Mouse (Mus musculus): ENCODE data around the gene Slc22a4.

The Slc22a4 gene

DNA sequence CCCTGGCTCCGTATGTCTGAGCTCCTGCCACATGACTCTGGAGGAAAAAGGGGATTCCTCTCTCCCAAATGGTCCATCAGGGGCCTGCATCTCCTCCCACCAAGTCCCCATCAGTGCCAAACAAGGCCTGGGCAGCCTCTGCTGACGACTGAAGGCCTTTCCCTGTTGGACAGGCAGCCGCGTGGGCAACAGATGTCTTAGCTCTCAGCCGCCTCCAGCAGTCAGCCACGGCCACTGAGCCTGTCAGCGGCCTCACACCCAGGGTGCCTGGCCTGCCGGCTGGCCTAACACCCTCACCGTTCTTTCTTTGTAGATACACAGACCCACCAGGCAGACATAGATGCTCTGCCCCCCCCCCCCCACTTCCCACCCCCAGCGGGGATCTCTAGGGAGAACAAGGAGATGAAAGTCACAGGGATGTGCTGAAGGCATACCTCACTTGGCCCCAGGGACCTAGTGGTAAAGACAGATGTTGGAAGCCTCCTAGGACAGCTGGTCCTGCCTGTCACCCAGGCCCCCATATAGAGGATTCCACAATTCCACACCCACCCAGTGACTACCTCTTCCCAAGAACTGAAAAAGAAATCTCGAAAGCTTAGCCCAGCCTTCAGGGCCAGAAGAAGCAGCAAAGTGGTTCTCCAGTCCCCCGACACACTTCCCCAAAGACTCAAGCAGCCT is 39.6 kb upstream of the Slc22a4 start:
- Histone ChIP-seq H3K9me3 (ENCODE audit: low read length) (peaks cover 18% of the 10 kb centered on the region), H3K27me3 (ENCODE audit: insufficient read depth, low read length) (peaks cover 72% of the 10 kb centered on the region), H3K4me3 (replicated peaks; ENCODE audit: low read length) (no peak overlapping the region), H3K4me1 (replicated peaks; ENCODE audit: low read depth, low read length) (peaks cover 50% of the 10 kb centered on the region), H3K36me3 (ENCODE audit: insufficient read depth, low read length) (no peaks in the 10 kb centered on the region)
- TF ChIP-seq POU5F1 (IDR thresholded peaks at IDR 0.05; ENCODE audit: borderline replicate concordance, low read length) = no peak
- TF ChIP-seq CTCF (conservative IDR thresholded peaks at IDR 0.05; ENCODE audit: low read length) = no peak
- no peak for TF ChIP-seq NANOG (IDR thresholded peaks at IDR 0.05; ENCODE audit: borderline replicate concordance, low read length)

DNA sequence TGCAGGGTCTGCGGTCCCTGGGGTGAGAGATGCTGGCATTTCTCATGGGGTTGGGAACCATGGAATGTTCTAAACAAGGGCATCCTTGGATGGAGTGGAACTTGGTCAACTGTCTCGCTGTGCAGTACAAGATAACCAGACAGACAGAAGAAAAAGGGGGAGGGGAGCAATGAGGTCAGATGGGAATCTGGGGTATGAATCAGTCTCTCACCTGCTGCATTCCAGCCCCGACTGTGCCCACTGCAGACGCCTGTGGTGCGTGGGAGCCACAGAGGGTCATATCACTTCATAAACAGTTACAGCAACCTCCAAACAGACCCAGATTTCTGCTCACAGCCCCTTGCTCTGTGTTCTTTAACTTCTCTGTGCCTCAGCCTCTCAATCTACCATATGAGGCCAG is 38.5 kb upstream of the Slc22a4 start:
- H3K27me3 ChIP-seq (ENCODE audit: insufficient read depth, low read length) = peaks cover 70% of the 10 kb centered on the region
- TF ChIP-seq CTCF (conservative IDR thresholded peaks at IDR 0.05; ENCODE audit: low read length) = no peak
- no peak for TF ChIP-seq POU5F1 (IDR thresholded peaks at IDR 0.05; ENCODE audit: borderline replicate concordance, low read length)
- no peak for TF ChIP-seq NANOG (IDR thresholded peaks at IDR 0.05; ENCODE audit: borderline replicate concordance, low read length)
- H3K4me1 ChIP-seq (replicated peaks; ENCODE audit: low read depth, low read length) = peaks cover 43% of the 10 kb centered on the region
- no peak overlapping the region for H3K4me3 ChIP-seq (replicated peaks; ENCODE audit: low read length)
- no peaks in the 10 kb centered on the region for H3K36me3 ChIP-seq (ENCODE audit: insufficient read depth, low read length)
- H3K9me3 ChIP-seq (ENCODE audit: low read length) = peaks cover 18% of the 10 kb centered on the region

DNA sequence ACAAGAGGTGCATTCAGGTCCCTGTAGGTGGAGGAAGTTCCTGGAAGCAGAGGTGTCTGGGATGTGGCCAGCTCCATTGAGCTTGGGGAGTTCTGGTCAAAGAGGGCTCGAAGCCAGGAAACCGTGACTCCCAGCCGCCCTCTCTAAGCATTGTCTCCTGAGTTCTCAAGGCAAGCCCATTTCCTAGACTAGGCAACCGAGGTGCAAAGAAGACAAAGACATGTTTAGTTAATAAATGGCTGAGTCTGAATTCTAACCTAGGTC is 38.0 kb upstream of the Slc22a4 start:
- peaks cover 64% of the 10 kb centered on the region for H3K27me3 ChIP-seq (ENCODE audit: insufficient read depth, low read length)
- TF ChIP-seq NANOG (IDR thresholded peaks at IDR 0.05; ENCODE audit: borderline replicate concordance, low read length) (no peak), POU5F1 (IDR thresholded peaks at IDR 0.05; ENCODE audit: borderline replicate concordance, low read length) (no peak), CTCF (conservative IDR thresholded peaks at IDR 0.05; ENCODE audit: low read length) (no peak)
- H3K4me1 ChIP-seq (replicated peaks; ENCODE audit: low read depth, low read length) = peaks cover 41% of the 10 kb centered on the region
- H3K9me3 ChIP-seq (ENCODE audit: low read length) = peaks cover 18% of the 10 kb centered on the region
- H3K36me3 ChIP-seq (ENCODE audit: insufficient read depth, low read length) = no peaks in the 10 kb centered on the region
- H3K4me3 ChIP-seq (replicated peaks; ENCODE audit: low read length) = no peak overlapping the region

DNA sequence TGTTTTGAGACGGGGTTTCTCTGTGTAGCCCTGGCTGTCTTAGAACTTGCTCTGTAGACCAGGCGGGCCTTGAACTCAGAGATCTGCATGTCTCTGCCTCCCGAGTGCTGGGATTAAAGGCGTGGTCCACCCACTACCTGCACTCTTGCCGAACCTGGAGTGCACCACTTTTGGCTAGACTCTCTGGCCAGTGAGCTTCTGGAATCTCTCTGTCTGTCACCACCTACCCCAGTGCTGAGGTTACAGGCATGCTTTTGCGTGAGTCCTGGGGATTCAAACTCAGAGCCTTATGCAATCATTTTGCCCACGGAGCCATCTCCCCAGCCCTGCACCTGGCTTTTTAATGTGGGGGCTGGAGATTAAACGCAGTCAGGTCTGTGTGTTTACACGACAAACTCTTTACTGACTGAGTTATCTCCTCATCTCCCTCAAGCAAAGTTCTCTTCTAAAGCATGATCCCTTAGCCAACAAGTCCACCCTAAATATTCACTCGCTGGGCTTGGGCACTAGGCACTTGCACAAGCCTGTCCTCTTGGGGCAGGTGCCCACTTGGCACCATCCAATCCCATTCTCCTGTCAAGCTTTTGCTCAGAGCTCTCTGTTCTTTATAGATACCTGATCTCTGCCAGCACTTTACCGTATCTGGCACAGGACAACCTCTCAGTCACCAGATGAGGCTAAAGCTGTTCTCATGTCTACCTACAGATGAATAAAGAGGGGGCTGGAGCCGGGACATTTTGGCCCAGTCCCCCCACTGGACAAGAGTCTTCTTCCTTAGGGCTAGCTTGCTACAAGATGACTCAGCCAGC is 37.4 kb upstream of the Slc22a4 start:
- Histone ChIP-seq H3K27me3 (ENCODE audit: insufficient read depth, low read length) (peaks cover 59% of the 10 kb centered on the region), H3K4me3 (replicated peaks; ENCODE audit: low read length) (no peak overlapping the region), H3K36me3 (ENCODE audit: insufficient read depth, low read length) (no peaks in the 10 kb centered on the region), H3K9me3 (ENCODE audit: low read length) (peaks cover 18% of the 10 kb centered on the region), H3K4me1 (replicated peaks; ENCODE audit: low read depth, low read length) (peaks cover 46% of the 10 kb centered on the region)
- TF ChIP-seq POU5F1 (IDR thresholded peaks at IDR 0.05; ENCODE audit: borderline replicate concordance, low read length) = no peak
- TF ChIP-seq CTCF (conservative IDR thresholded peaks at IDR 0.05; ENCODE audit: low read length) = no peak

DNA sequence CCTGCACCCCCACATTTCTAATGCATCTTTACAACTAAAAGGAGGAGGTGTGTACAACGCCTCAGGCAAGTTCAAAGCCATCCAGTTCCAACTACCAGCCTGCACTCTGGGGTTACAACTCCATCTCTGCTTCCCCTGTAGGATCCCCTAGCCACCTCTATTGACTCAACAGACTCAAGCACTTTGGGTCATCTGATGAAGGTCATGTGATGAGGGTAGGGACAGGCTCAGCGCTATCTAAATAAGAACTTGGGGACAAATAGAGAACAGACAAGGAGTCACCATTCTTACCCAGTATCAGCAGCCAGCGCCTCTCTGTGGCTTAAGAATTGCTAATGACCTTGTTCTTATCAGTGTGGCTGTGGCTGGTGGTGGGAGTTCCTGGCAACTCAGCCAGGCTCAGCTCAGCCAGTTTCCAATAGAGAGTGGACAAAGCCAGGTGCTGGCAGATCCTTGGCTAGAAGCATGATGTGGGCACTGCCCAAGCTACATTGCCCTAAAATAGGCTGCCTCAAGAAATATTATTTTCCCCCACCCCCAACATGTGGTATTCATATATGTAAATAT is 36.6 kb upstream of the Slc22a4 start:
- TF ChIP-seq POU5F1 (IDR thresholded peaks at IDR 0.05; ENCODE audit: borderline replicate concordance, low read length) (no peak), CTCF (conservative IDR thresholded peaks at IDR 0.05; ENCODE audit: low read length) (no peak), NANOG (IDR thresholded peaks at IDR 0.05; ENCODE audit: borderline replicate concordance, low read length) (no peak)
- no peaks in the 10 kb centered on the region for H3K36me3 ChIP-seq (ENCODE audit: insufficient read depth, low read length)
- H3K27me3 ChIP-seq (ENCODE audit: insufficient read depth, low read length) = peaks cover 56% of the 10 kb centered on the region
- no peak overlapping the region for H3K4me3 ChIP-seq (replicated peaks; ENCODE audit: low read length)
- peaks cover 18% of the 10 kb centered on the region for H3K9me3 ChIP-seq (ENCODE audit: low read length)
- peaks cover 51% of the 10 kb centered on the region for H3K4me1 ChIP-seq (replicated peaks; ENCODE audit: low read depth, low read length)

DNA sequence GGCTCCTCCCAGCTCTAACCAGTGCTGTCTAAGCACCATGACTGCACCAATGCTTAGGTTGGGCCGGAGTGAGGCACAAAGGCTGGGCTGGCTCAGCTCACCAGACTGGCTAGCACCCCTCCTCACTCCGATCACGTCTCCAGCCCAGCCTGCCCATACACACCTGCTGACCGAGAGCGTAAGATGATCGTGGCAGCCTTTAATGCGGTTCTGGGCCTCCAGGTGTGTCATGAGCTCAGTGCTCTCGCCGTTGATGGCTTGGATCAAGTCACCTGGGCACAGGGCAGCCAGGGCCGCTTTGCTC is 35.5 kb upstream of the Slc22a4 start:
- Histone ChIP-seq H3K36me3 (ENCODE audit: insufficient read depth, low read length) (no peaks in the 10 kb centered on the region), H3K4me1 (replicated peaks; ENCODE audit: low read depth, low read length) (peaks cover 54% of the 10 kb centered on the region)
- TF ChIP-seq CTCF (conservative IDR thresholded peaks at IDR 0.05; ENCODE audit: low read length) (no peak), POU5F1 (IDR thresholded peaks at IDR 0.05; ENCODE audit: borderline replicate concordance, low read length) (no peak), NANOG (IDR thresholded peaks at IDR 0.05; ENCODE audit: borderline replicate concordance, low read length) (no peak)

DNA sequence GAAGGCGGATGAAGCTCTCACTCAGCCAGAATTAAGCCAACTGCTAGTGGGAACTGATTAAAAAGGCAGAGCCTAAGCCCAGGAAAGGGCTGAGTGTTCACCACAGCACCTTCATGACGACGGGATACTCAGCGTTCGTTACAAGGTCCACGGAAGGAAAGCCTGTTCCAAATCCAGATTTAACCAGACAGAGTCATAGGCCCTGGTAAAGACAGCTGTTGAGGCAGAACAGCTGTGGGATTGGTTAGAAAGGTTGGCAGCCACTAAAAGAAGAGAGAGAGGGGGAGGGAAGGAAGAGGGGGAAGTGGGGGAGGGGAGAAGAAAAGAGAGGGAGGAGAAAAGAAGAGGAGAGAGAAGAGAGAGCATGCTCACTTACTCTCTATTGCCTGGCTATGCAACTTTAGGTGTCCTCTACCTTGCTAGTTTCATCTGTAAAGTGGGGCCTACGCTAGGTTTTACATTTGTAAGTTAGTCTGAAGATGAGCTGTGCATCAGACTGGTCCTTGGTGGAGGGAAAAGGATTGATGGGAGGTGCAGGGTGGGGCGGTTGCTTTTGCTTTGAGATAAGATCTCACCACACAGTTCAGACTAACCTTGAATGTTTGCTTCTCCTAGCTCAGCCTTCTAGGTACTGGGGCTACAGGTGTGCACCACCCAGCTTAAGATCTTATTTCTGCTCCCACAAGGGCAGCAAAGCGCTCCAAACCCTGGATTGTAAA is 35.0 kb upstream of the Slc22a4 start:
- Histone ChIP-seq H3K9me3 (ENCODE audit: low read length) (peaks cover 14% of the 10 kb centered on the region), H3K27me3 (ENCODE audit: insufficient read depth, low read length) (peaks cover 43% of the 10 kb centered on the region), H3K36me3 (ENCODE audit: insufficient read depth, low read length) (no peaks in the 10 kb centered on the region), H3K4me1 (replicated peaks; ENCODE audit: low read depth, low read length) (peaks cover 54% of the 10 kb centered on the region), H3K4me3 (replicated peaks; ENCODE audit: low read length) (no peak overlapping the region)
- TF ChIP-seq NANOG (IDR thresholded peaks at IDR 0.05; ENCODE audit: borderline replicate concordance, low read length) (no peak), CTCF (conservative IDR thresholded peaks at IDR 0.05; ENCODE audit: low read length) (no peak), POU5F1 (IDR thresholded peaks at IDR 0.05; ENCODE audit: borderline replicate concordance, low read length) (no peak)

More for the DNA sequence above, 35.5 kb upstream of the Slc22a4 start:
- Histone ChIP-seq H3K4me3 (replicated peaks; ENCODE audit: low read length) (no peak overlapping the region), H3K27me3 (ENCODE audit: insufficient read depth, low read length) (peaks cover 48% of the 10 kb centered on the region), H3K9me3 (ENCODE audit: low read length) (peaks cover 18% of the 10 kb centered on the region)

DNA sequence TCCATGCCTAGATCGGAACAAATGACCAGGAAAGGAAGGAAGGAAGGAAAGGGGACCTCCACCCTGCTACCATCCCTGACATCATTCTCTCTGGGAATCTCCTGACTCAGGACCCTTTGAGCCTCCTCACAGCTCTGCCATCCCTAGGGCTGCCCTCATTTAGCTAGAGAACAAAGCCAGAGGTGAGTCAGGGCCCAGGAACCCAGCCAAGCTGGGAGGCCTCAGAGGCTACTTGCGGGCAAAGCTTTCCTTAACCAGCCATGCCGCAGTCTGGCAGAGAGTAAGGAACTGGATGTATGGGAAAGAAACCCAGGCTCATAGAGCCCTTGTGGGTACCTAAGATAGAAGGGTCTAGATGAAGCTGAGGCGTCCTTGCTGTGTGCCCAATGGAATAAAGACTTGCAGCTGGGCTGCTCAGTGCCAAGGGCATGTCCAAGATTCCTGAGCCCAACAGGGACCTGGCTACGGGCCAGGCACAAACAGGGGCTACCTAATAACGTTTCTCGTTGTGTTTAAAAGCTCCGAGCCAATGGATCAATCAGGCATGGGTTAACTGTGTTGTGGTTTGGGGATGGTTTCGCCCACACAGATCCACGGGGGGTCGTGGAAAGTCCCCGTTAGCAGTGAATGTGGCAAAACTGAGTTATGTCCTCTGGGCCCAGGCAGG is 34.3 kb upstream of the Slc22a4 start:
- peaks cover 59% of the 10 kb centered on the region for H3K4me1 ChIP-seq (replicated peaks; ENCODE audit: low read depth, low read length)
- H3K4me3 ChIP-seq (replicated peaks; ENCODE audit: low read length) = no peak overlapping the region
- peaks cover 36% of the 10 kb centered on the region for H3K27me3 ChIP-seq (ENCODE audit: insufficient read depth, low read length)
- no peaks in the 10 kb centered on the region for H3K36me3 ChIP-seq (ENCODE audit: insufficient read depth, low read length)
- TF ChIP-seq NANOG (IDR thresholded peaks at IDR 0.05; ENCODE audit: borderline replicate concordance, low read length) (no peak), CTCF (conservative IDR thresholded peaks at IDR 0.05; ENCODE audit: low read length) (no peak), POU5F1 (IDR thresholded peaks at IDR 0.05; ENCODE audit: borderline replicate concordance, low read length) (no peak)
- H3K9me3 ChIP-seq (ENCODE audit: low read length) = peaks cover 7% of the 10 kb centered on the region

Measured in E14TG2a.4 (cell line).